Mouse (Mus musculus): ENCODE measurements around the gene Gtf2h5. TPM values are rescaled to one million over a fixed set of nuclear protein-coding genes. Genes with fewer than 3 reads are reported as not detected.

Gene Gtf2h5
- polyA plus RNA-seq (2012; rRNA removed) (51.6 and 73.0 TPM in 2 replicates), polyA plus RNA-seq (2014; fragmentation: Nextera tagmentation; extraction: Ambion mirVana) (161 and 176 TPM in 2 replicates)

DNA sequence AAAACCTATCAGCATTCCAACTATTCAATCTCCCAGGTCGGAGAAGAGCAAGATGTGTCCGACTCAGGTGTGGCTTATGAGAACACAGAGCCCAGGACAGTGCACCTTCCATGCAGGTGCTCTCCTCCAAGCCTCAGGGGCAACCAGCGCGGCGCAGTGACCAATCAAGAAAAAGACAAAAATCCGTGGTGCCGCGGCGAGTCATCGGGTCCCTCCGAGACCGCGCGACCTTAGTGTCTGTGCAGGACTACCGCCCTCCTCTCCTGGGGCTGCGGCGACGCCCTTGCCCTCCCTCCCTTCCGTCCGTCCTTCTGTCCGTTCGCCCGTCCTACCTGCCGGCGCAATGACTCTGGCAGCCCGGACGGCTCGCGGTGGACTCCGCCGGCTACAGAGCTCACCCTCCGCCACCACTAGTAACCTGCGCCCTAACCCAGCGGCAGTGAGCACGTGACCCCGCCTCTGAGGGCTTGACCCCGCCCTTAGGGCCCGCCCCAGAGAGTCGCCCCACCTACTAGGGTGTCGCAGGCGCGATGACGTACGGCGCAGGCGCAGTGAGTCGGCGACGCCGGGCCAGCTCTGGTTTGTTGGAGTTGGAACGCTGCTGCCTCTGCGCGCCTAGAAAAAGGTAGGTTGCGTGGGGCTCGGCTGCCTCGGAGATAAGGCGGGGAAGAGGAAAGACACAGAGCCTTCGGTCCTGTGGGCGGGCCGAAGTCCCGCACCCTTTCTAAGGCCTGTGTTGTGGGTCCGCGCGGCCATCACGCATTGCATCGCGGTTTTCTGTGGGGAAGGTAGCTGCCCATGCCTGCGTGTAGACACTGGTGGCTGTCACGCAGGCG is at the start of gene Gtf2h5, which contains the start of gene Serac1:
Gtf2h5 (plus strand) TSS at position 500 of the 836 bp plus-strand sequence.
Serac1 (minus strand) TSS at position 455 of the 836 bp plus-strand sequence.
- H3K9ac ChIP-seq (ENCODE audit: low read depth, low read length, severe bottlenecking), result peak within 1 kb of the TSS; percentile 88
- peak; percentile 97 for DNase-seq (ENCODE audit: low spot score)
- peak within 1 kb of the TSS; percentile 83 for H3K4me3 ChIP-seq (replicated peaks; ENCODE audit: low read length)
- H3K4me2 ChIP-seq (replicated peaks; ENCODE audit: low read depth, low read length, severe bottlenecking), result peak within 1 kb of the TSS; percentile 87
- peak within 1 kb of the TSS; percentile 86 for H3K27ac ChIP-seq (replicated peaks; ENCODE audit: low read depth, low read length)
- WGBS, result under 1% methylated on average over 55 of the region's 70 CpGs
- H3K4me1 ChIP-seq (ENCODE audit: control insufficient read depth, insufficient read depth, low read length), result peaks cover 6% of the 10 kb centered on the region
- H3K27me3 ChIP-seq (ENCODE audit: control insufficient read depth, insufficient read depth, low read length), result no peaks in the 10 kb centered on the region
- TF ChIP-seq POLR2A (IDR thresholded peaks at IDR 0.05; ENCODE audit: borderline replicate concordance, extremely low read depth, insufficient read depth, insufficient read length), result peak; percentile 92; the same call in 1 of the 2 replicates
- peak; percentile 98 for ATAC-seq (ENCODE audit: low FRiP score, low read depth)
- H3K9me3 ChIP-seq (ENCODE audit: control insufficient read depth, low read length), result no peaks in the 10 kb centered on the region
- peaks cover 12% of the 10 kb centered on the region for H3K36me3 ChIP-seq (ENCODE audit: control insufficient read depth, insufficient read depth, low read length)

DNA sequence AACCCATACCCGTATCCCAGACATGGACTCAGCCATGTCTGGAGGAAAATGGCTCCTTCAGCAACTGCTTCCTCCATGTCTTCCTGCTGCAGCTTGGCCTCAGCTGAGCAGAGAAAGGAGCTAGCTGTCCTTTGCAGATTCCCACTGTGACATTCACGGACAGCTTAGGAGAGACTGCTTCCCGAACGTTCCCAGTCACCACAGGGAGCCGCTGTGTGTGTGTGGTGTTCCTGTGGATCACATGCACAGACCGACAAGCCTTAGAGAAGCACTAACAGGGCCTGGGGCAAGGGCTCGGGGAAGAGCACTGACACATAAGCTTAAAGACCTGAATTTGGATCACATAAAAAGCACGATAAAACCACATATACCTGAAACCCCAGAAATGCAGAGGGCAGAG is 43.9 kb upstream of the Gtf2h5 start:
- no peak for ATAC-seq (ENCODE audit: low FRiP score, low read depth)
- Histone ChIP-seq H3K27ac (replicated peaks; ENCODE audit: low read depth, low read length) (no peak overlapping the region), H3K4me3 (replicated peaks; ENCODE audit: low read length) (no peak overlapping the region)

DNA sequence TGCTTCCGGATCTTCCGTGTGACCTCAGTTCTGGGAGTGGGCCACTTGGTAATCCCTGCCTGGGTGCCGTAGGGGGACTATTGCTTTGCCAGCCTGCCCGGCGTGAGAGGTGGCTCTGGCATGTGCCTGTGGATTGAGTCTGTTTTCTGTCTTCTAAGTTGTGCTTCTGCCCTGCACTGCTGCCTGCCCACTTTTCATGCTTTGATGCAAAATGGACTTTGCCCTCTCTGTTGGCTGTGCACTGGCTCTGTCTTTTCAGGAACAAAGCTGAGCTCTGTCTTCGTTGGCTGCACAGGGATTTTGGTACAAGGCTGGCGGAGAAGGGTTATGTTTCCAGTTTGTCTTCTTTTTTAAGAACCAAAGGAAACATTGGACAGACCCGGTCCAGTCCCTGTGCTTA is 43.1 kb upstream of the Gtf2h5 start:
- Histone ChIP-seq H3K4me1 (ENCODE audit: control insufficient read depth, insufficient read depth, low read length) (no peaks in the 10 kb centered on the region), H3K27ac (replicated peaks; ENCODE audit: low read depth, low read length) (no peak overlapping the region), H3K27me3 (ENCODE audit: control insufficient read depth, insufficient read depth, low read length) (no peaks in the 10 kb centered on the region), H3K4me2 (replicated peaks; ENCODE audit: low read depth, low read length, severe bottlenecking) (no peak overlapping the region), H3K4me3 (replicated peaks; ENCODE audit: low read length) (no peak overlapping the region), H3K36me3 (ENCODE audit: control insufficient read depth, insufficient read depth, low read length) (no peaks in the 10 kb centered on the region), H3K9me3 (ENCODE audit: control insufficient read depth, low read length) (no peaks in the 10 kb centered on the region), H3K9ac (ENCODE audit: low read depth, low read length, severe bottlenecking) (no peak overlapping the region)
- no peak for TF ChIP-seq POLR2A (IDR thresholded peaks at IDR 0.05; ENCODE audit: borderline replicate concordance, extremely low read depth, insufficient read depth, insufficient read length)
- no peak for DNase-seq (ENCODE audit: low spot score)
- no peak for ATAC-seq (ENCODE audit: low FRiP score, low read depth)
- 87% methylated on average over 8 of the region's 8 CpGs for WGBS

More for the DNA sequence above, 43.9 kb upstream of the Gtf2h5 start:
- H3K4me2 ChIP-seq (replicated peaks; ENCODE audit: low read depth, low read length, severe bottlenecking), result no peak overlapping the region
- no peak overlapping the region for H3K9ac ChIP-seq (ENCODE audit: low read depth, low read length, severe bottlenecking)
- H3K9me3 ChIP-seq (ENCODE audit: control insufficient read depth, low read length), result no peaks in the 10 kb centered on the region
- H3K27me3 ChIP-seq (ENCODE audit: control insufficient read depth, insufficient read depth, low read length), result no peaks in the 10 kb centered on the region
- no peak for DNase-seq (ENCODE audit: low spot score)
- no peaks in the 10 kb centered on the region for H3K4me1 ChIP-seq (ENCODE audit: control insufficient read depth, insufficient read depth, low read length)
- WGBS, result 47% methylated on average over 8 of the region's 8 CpGs
- TF ChIP-seq POLR2A (IDR thresholded peaks at IDR 0.05; ENCODE audit: borderline replicate concordance, extremely low read depth, insufficient read depth, insufficient read length), result no peak
- no peaks in the 10 kb centered on the region for H3K36me3 ChIP-seq (ENCODE audit: control insufficient read depth, insufficient read depth, low read length)

DNA sequence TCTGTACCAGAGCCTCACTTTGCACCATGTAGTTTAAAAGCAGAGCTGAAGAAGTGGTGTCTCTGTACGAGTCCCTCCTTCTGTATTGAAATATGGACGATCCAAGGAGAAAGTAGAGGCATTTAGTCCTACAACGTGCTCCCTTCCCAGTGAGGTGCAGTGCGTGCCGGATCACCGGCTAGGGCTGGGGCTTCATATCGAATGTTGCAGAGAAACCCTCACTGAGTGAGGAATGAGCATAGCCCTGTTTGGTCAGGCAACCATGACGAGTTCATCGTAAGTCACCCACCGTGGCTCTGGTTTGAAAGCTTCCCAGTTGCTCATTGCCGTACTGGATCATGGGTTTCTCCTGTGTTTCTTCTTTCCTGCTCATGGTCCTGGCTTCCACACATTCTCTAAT is 42.7 kb upstream of the Gtf2h5 start:
- H3K4me2 ChIP-seq (replicated peaks; ENCODE audit: low read depth, low read length, severe bottlenecking), result no peak overlapping the region
- no peak for ATAC-seq (ENCODE audit: low FRiP score, low read depth)
- WGBS, result 87% methylated on average over 11 of the region's 11 CpGs
- no peaks in the 10 kb centered on the region for H3K36me3 ChIP-seq (ENCODE audit: control insufficient read depth, insufficient read depth, low read length)
- no peaks in the 10 kb centered on the region for H3K4me1 ChIP-seq (ENCODE audit: control insufficient read depth, insufficient read depth, low read length)
- H3K4me3 ChIP-seq (replicated peaks; ENCODE audit: low read length), result no peak overlapping the region
- no peaks in the 10 kb centered on the region for H3K27me3 ChIP-seq (ENCODE audit: control insufficient read depth, insufficient read depth, low read length)
- H3K9me3 ChIP-seq (ENCODE audit: control insufficient read depth, low read length), result no peaks in the 10 kb centered on the region
- no peak overlapping the region for H3K9ac ChIP-seq (ENCODE audit: low read depth, low read length, severe bottlenecking)
- H3K27ac ChIP-seq (replicated peaks; ENCODE audit: low read depth, low read length), result no peak overlapping the region
- no peak for TF ChIP-seq POLR2A (IDR thresholded peaks at IDR 0.05; ENCODE audit: borderline replicate concordance, extremely low read depth, insufficient read depth, insufficient read length)
- DNase-seq (ENCODE audit: low spot score), result no peak

DNA sequence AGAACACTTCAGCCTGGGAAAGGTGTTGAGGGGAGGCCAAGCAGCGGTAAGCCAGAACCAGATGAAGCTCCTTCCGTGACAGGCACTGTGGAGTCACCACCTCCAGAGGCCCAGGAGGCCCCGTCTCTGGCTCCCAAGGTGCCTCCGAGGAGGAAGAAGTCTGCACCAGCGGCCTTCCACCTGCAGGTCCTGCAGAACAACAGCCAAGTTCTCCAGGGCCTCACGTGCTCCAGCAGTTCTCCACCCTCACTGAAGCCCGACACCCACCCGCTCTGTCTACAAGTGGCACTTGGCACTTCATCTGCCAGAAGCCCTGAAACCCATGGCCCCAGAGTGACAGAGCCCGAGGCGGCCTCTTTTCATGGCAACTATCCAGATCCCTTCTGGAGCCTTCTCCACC is 42.1 kb upstream of the Gtf2h5 start:
- H3K4me2 ChIP-seq (replicated peaks; ENCODE audit: low read depth, low read length, severe bottlenecking), result no peak overlapping the region
- H3K27ac ChIP-seq (replicated peaks; ENCODE audit: low read depth, low read length), result no peak overlapping the region
- ATAC-seq (ENCODE audit: low FRiP score, low read depth), result no peak
- no peak for TF ChIP-seq POLR2A (IDR thresholded peaks at IDR 0.05; ENCODE audit: borderline replicate concordance, extremely low read depth, insufficient read depth, insufficient read length)
- DNase-seq (ENCODE audit: low spot score), result no peak
- H3K4me1 ChIP-seq (ENCODE audit: control insufficient read depth, insufficient read depth, low read length), result no peaks in the 10 kb centered on the region
- no peaks in the 10 kb centered on the region for H3K27me3 ChIP-seq (ENCODE audit: control insufficient read depth, insufficient read depth, low read length)
- 94% methylated on average over 10 of the region's 10 CpGs for WGBS
- H3K36me3 ChIP-seq (ENCODE audit: control insufficient read depth, insufficient read depth, low read length), result 0 out of 2 replicates have a peak, but pooled peaks cover 3% of the 10 kb centered on the region
- H3K9ac ChIP-seq (ENCODE audit: low read depth, low read length, severe bottlenecking), result no peak overlapping the region
- H3K9me3 ChIP-seq (ENCODE audit: control insufficient read depth, low read length), result no peaks in the 10 kb centered on the region
- H3K4me3 ChIP-seq (replicated peaks; ENCODE audit: low read length), result no peak overlapping the region
